Mouse (Mus musculus): ENCODE measurements around the gene Sgce. TPM values are rescaled to one million over a fixed set of nuclear protein-coding genes. Genes with fewer than 3 reads are reported as not detected.
"Not testable (repeated sequence)": the region's sequence is repeated elsewhere in the genome, so short reads cannot be mapped to it uniquely, and the experiment has no call there.

The Sgce gene
- polyA plus RNA-seq, 1 experiment from 2014 or later = 52.3 TPM

- Histone ChIP-seq H3K4me1 (no peaks in the 10 kb centered on the region), H3K27ac (no peak overlapping the region), H3K36me3 (no peaks in the 10 kb centered on the region), H3K9me3 (replicated peaks) (no peaks in the 10 kb centered on the region), H3K4me3 (no peak overlapping the region), H3K27me3 (ENCODE audit: low read depth, poor library complexity, severe bottlenecking) (no peaks in the 10 kb centered on the region)
- no peak for DNase-seq (ENCODE audit: low spot score)
- WGBS = 87% methylated on average over 13 of the region's 13 CpGs
Measured at GRCm38 (mm10) chr6:4658861-4659260, 88.1 kb downstream of the Sgce start.

- WGBS = 96% methylated on average over 4 of the region's 4 CpGs
Measured at GRCm38 (mm10) chr6:4655924-4656323, 91.1 kb downstream of the Sgce start.

GRCm38 (mm10) chr6:4655466-4655865, 91.5 kb downstream of the Sgce start:
- H3K4me1 ChIP-seq = no peaks in the 10 kb centered on the region
- no peak overlapping the region for H3K4me3 ChIP-seq
- H3K27me3 ChIP-seq (ENCODE audit: low read depth, poor library complexity, severe bottlenecking) = no peaks in the 10 kb centered on the region
- peaks cover 3% of the 10 kb centered on the region; the same call in 1 of the 2 replicates for H3K36me3 ChIP-seq
- H3K9me3 ChIP-seq (replicated peaks) = no peaks in the 10 kb centered on the region
- WGBS = 84% methylated on average over 5 of the region's 5 CpGs
- H3K27ac ChIP-seq = no peak overlapping the region
- DNase-seq (ENCODE audit: low spot score) = no peak

More at GRCm38 (mm10) chr6:4655924-4656323, 91.1 kb downstream of the Sgce start:
- no peaks in the 10 kb centered on the region for H3K4me1 ChIP-seq
- H3K36me3 ChIP-seq = peaks cover 3% of the 10 kb centered on the region; the same call in 1 of the 2 replicates
- H3K9me3 ChIP-seq (replicated peaks) = no peaks in the 10 kb centered on the region
- DNase-seq (ENCODE audit: low spot score) = no peak
- no peaks in the 10 kb centered on the region for H3K27me3 ChIP-seq (ENCODE audit: low read depth, poor library complexity, severe bottlenecking)
- H3K27ac ChIP-seq = no peak overlapping the region
- H3K4me3 ChIP-seq = no peak overlapping the region

GRCm38 (mm10) chr6:4653741-4654140, 93.3 kb downstream of the Sgce start:
- DNase-seq (ENCODE audit: low spot score); H3K4me3 ChIP-seq; H3K9me3 ChIP-seq (replicated peaks); H3K4me1 ChIP-seq; H3K27me3 ChIP-seq (ENCODE audit: low read depth, poor library complexity, severe bottlenecking); H3K27ac ChIP-seq; H3K36me3 ChIP-seq: not testable (repeated sequence)
- 96% methylated on average over 12 of the region's 12 CpGs for WGBS

- Histone ChIP-seq H3K27ac (no peak overlapping the region), H3K27me3 (ENCODE audit: low read depth, poor library complexity, severe bottlenecking) (no peaks in the 10 kb centered on the region), H3K9me3 (replicated peaks) (no peaks in the 10 kb centered on the region), H3K4me1 (no peaks in the 10 kb centered on the region), H3K36me3 (peaks cover 3% of the 10 kb centered on the region; the same call in 1 of the 2 replicates), H3K4me3 (no peak overlapping the region)
- 81% methylated on average over 8 of the region's 8 CpGs for WGBS
- DNase-seq (ENCODE audit: low spot score) = no peak
Measured at GRCm38 (mm10) chr6:4652596-4653134, 94.3 kb downstream of the Sgce start.

- 89% methylated on average over 3 of the region's 3 CpGs for WGBS
- Histone ChIP-seq H3K27me3 (ENCODE audit: low read depth, poor library complexity, severe bottlenecking) (no peaks in the 10 kb centered on the region), H3K36me3 (peaks cover 15% of the 10 kb centered on the region), H3K4me1 (no peaks in the 10 kb centered on the region), H3K27ac (no peak overlapping the region), H3K9me3 (replicated peaks) (no peaks in the 10 kb centered on the region), H3K4me3 (no peak overlapping the region)
- DNase-seq (ENCODE audit: low spot score) = no peak
Measured at GRCm38 (mm10) chr6:4647351-4647750, 99.7 kb downstream of the Sgce start.

GRCm38 (mm10) chr6:4642068-4642467, 104.9 kb downstream of the Sgce start:
- H3K4me1 ChIP-seq = no peaks in the 10 kb centered on the region
- 86% methylated on average over 7 of the region's 7 CpGs for WGBS
- H3K27me3 ChIP-seq (ENCODE audit: low read depth, poor library complexity, severe bottlenecking) = no peaks in the 10 kb centered on the region
- H3K36me3 ChIP-seq = peaks cover 68% of the 10 kb centered on the region
- no peak overlapping the region for H3K27ac ChIP-seq
- DNase-seq (ENCODE audit: low spot score) = no peak
- no peak overlapping the region for H3K4me3 ChIP-seq
- no peaks in the 10 kb centered on the region for H3K9me3 ChIP-seq (replicated peaks)

- peaks cover 50% of the 10 kb centered on the region for H3K4me1 ChIP-seq
- no peaks in the 10 kb centered on the region for H3K9me3 ChIP-seq (replicated peaks)
- no peak overlapping the region for H3K4me3 ChIP-seq
- WGBS = 28% methylated on average over 1 of the region's 1 CpGs
- no peak for DNase-seq (ENCODE audit: low spot score)
- no peaks in the 10 kb centered on the region for H3K27me3 ChIP-seq (ENCODE audit: low read depth, poor library complexity, severe bottlenecking)
- H3K36me3 ChIP-seq = peaks cover 65% of the 10 kb centered on the region
- peak overlapping the region; percentile 68 for H3K27ac ChIP-seq
Measured at GRCm38 (mm10) chr6:4634804-4635203, 112.2 kb downstream of the Sgce start.

GRCm38 (mm10) chr6:4633189-4633588, 113.8 kb downstream of the Sgce start:
- DNase-seq (ENCODE audit: low spot score) = no peak
- Histone ChIP-seq H3K27ac (no peak overlapping the region), H3K4me3 (no peak overlapping the region), H3K27me3 (ENCODE audit: low read depth, poor library complexity, severe bottlenecking) (no peaks in the 10 kb centered on the region), H3K36me3 (peaks cover 64% of the 10 kb centered on the region), H3K9me3 (replicated peaks) (no peaks in the 10 kb centered on the region), H3K4me1 (peaks cover 56% of the 10 kb centered on the region)
- 92% methylated on average over 4 of the region's 4 CpGs for WGBS

GRCm38 (mm10) chr6:4631464-4631863, 115.5 kb downstream of the Sgce start:
- no peak for DNase-seq (ENCODE audit: low spot score)
- peaks cover 54% of the 10 kb centered on the region for H3K4me1 ChIP-seq
- peaks cover 61% of the 10 kb centered on the region for H3K36me3 ChIP-seq
- WGBS = 50% methylated on average over 3 of the region's 3 CpGs
- H3K4me3 ChIP-seq = no peak overlapping the region
- no peaks in the 10 kb centered on the region for H3K9me3 ChIP-seq (replicated peaks)
- H3K27ac ChIP-seq = no peak overlapping the region
- H3K27me3 ChIP-seq (ENCODE audit: low read depth, poor library complexity, severe bottlenecking) = no peaks in the 10 kb centered on the region

Other genes with a start within 250 kb of the Sgce start
- gene Col1a2, start 242.4 kb downstream of the Sgce start, polyA plus RNA-seq (2016; fragmentation: Nextera tagmentation; extraction: Ambion mirVana) = 109 and 248 TPM in 2 replicates
- gene Casd1, start 146.4 kb downstream of the Sgce start, polyA plus RNA-seq (2016; fragmentation: Nextera tagmentation; extraction: Ambion mirVana) = 84.3 and 89.6 TPM in 2 replicates
- gene Peg10, start 99 bp upstream of the Sgce start, polyA plus RNA-seq (2016; fragmentation: Nextera tagmentation; extraction: Ambion mirVana) = 32.7 and 33.5 TPM in 2 replicates
- 21.8 and 28.5 TPM in 2 replicates for gene Ppp1r9a, start 155.7 kb upstream of the Sgce start, polyA plus RNA-seq (2016; fragmentation: Nextera tagmentation; extraction: Ambion mirVana)